Mouse (Mus musculus) C2C12 (cell line): Measurements from ENCODE around the gene Il1f8. TPM values are rescaled to one million over a fixed set of nuclear protein-coding genes. Genes with fewer than 3 reads are reported as not detected.

Experiments used
- H3K27me3 ChIP-seq: one replicate; pipeline ENCODE4 v1.6.1; 2011; ENCODE audit not compliant: control insufficient read depth, insufficient read depth, insufficient read length
- H3K36me3 ChIP-seq: one replicate; pipeline ENCODE4 v1.6.1; 2011; ENCODE audit not compliant: control insufficient read depth, insufficient read depth
- H3K4me3 ChIP-seq: one replicate; pipeline ENCODE4 v1.5.1; 2011; ENCODE audit warnings: mild to moderate bottlenecking, control low read depth; ENCODE audit not compliant: poor library complexity, insufficient read depth, severe bottlenecking
- H3K79me2 ChIP-seq: one replicate; pipeline ENCODE4 v1.6.1; 2011; ENCODE audit not compliant: control insufficient read depth, insufficient read depth
- H3K79me3 ChIP-seq: one replicate; pipeline ENCODE4 v1.6.1; 2011; ENCODE audit warnings: low read depth, control low read depth
- H3ac ChIP-seq: one replicate; pipeline ENCODE3; 2011; ENCODE audit warnings: low read depth; ENCODE audit not compliant: control insufficient read depth, insufficient read length
- CEBPB ChIP-seq: IDR thresholded peaks from one replicate; pipeline ENCODE4 v1.6.1; 2011; ENCODE audit warnings: low read depth, mild to moderate bottlenecking, control low read depth, moderate library complexity
- CTCF ChIP-seq: IDR thresholded peaks from one replicate; pipeline ENCODE4 v1.5.1; 2011; ENCODE audit not compliant: control insufficient read depth, insufficient read depth, insufficient read length
- FOSL1 ChIP-seq: IDR thresholded peaks from one replicate; pipeline ENCODE4 v1.8.0; 2011; ENCODE audit warnings: mild to moderate bottlenecking, low read length; ENCODE audit not compliant: poor library complexity, insufficient read depth, severe bottlenecking
- MAX ChIP-seq: IDR thresholded peaks from one replicate; pipeline ENCODE4 v1.6.1; 2011; ENCODE audit warnings: mild to moderate bottlenecking, control low read depth
- MYOD1 ChIP-seq: IDR thresholded peaks from one replicate; pipeline ENCODE4 v1.6.1; 2011; ENCODE audit warnings: low read depth; ENCODE audit not compliant: control insufficient read depth, insufficient read length
- MYOG ChIP-seq: IDR thresholded peaks from one replicate; pipeline ENCODE4 v1.6.1; 2011; ENCODE audit not compliant: control insufficient read depth, insufficient read length; ENCODE audit errors: extremely low read depth
- USF1 ChIP-seq: IDR thresholded peaks from one replicate; pipeline ENCODE4 v1.6.1; 2011; ENCODE audit warnings: low read depth, mild to moderate bottlenecking, control low read depth, moderate library complexity
- polyA plus RNA-seq: library from polyadenylated mRNA; unstranded; fragments of >200 nt; fragmentation: generic; extraction: Trizol; gene quantifications from one replicate; pipeline ENCODE4 v1.2.1, GENCODE M21; 2012; ENCODE audit warnings: missing spikeins

The Il1f8 gene
- polyA plus RNA-seq, 1 experiment, result not detected

- no peak for TF ChIP-seq MYOD1
- no peak for TF ChIP-seq CTCF
- TF ChIP-seq USF1, result no peak
- TF ChIP-seq MYOG, result no peak
- no peak for TF ChIP-seq CEBPB
- no peak for TF ChIP-seq MAX
- no peak for TF ChIP-seq FOSL1
- Histone ChIP-seq H3K79me3 (no peaks in the 10 kb centered on the region), H3K79me2 (no peaks in the 10 kb centered on the region), H3K27me3 (no peaks in the 10 kb centered on the region), H3K36me3 (no peaks in the 10 kb centered on the region), H3ac (no peak within 1 kb of the TSS), H3K4me3 (no peak within 1 kb of the TSS)
Observed at GRCm38 (mm10) chr2:24186176-24186575, 33.2 kb downstream of the Il1f8 start, which contains the start of gene Il1f9. TSS of gene Il1f9 (plus strand) at chr2:24186476.

- Histone ChIP-seq H3K4me3 (no peak overlapping the region), H3K79me3 (no peaks in the 10 kb centered on the region), H3ac (no peak overlapping the region), H3K79me2 (no peaks in the 10 kb centered on the region), H3K36me3 (no peaks in the 10 kb centered on the region), H3K27me3 (no peaks in the 10 kb centered on the region)
- TF ChIP-seq MYOD1 (no peak), MAX (no peak), FOSL1 (no peak)
Observed at GRCm38 (mm10) chr2:24187585-24187984, 34.6 kb downstream of the Il1f8 start.

- no peak for TF ChIP-seq USF1
- TF ChIP-seq MYOD1, result no peak
- TF ChIP-seq MAX, result no peak
- no peak for TF ChIP-seq CEBPB
- no peak for TF ChIP-seq CTCF
- TF ChIP-seq FOSL1, result no peak
- TF ChIP-seq MYOG, result no peak
Observed at GRCm38 (mm10) chr2:24188189-24188588, 35.2 kb downstream of the Il1f8 start.

More at GRCm38 (mm10) chr2:24188189-24188588, 35.2 kb downstream of the Il1f8 start:
- no peaks in the 10 kb centered on the region for H3K36me3 ChIP-seq
- H3K79me2 ChIP-seq, result no peaks in the 10 kb centered on the region
- no peak overlapping the region for H3K4me3 ChIP-seq
- no peaks in the 10 kb centered on the region for H3K27me3 ChIP-seq
- H3K79me3 ChIP-seq, result no peaks in the 10 kb centered on the region
- H3ac ChIP-seq, result no peak overlapping the region

Other genes starting within 250 kb of the Il1f8 start
- gene Hnmt, start 103.8 kb upstream of the Il1f8 start, polyA plus RNA-seq, result not detected
- gene Tbpl2, start 56.6 kb upstream of the Il1f8 start, polyA plus RNA-seq, result not detected
- not detected for gene Il1f9, start 33.3 kb downstream of the Il1f8 start, polyA plus RNA-seq
- not detected for gene Il1f6, start 62.3 kb downstream of the Il1f8 start, polyA plus RNA-seq
- not detected for gene Il1f5, start 123.8 kb downstream of the Il1f8 start, polyA plus RNA-seq
- not detected for gene Il1f10, start 138.0 kb downstream of the Il1f8 start, polyA plus RNA-seq
- gene Il1rn, start 183.7 kb downstream of the Il1f8 start, polyA plus RNA-seq, result 0.20 TPM
- under 0.01 TPM for gene Psd4, start 214.4 kb downstream of the Il1f8 start, polyA plus RNA-seq